Mouse (Mus musculus): ENCODE measurements around the gene Plcd1.

- TF ChIP-seq CTCF (IDR thresholded peaks at IDR 0.05) (no peak), EP300 (IDR thresholded peaks at IDR 0.05) (no peak)
Measured at GRCm38 (mm10) chr9:119090462-119090861, 2.8 kb downstream of the Plcd1 start.
